Mouse (Mus musculus) liver, adult 2 months (tissue): ENCODE measurements around the gene Pgpep1l.

ENCODE experiments used
- CTCF ChIP-seq: fragments of 200-500 bp; IDR thresholded peaks from 2 replicates; pipeline ENCODE4 v1.5.1; 2011; ENCODE audit warnings: low read depth, low read length, control low read depth
- POLR2A ChIP-seq: fragments of 200-500 bp; IDR thresholded peaks from 2 replicates; pipeline ENCODE4 v1.6.1; 2011; ENCODE audit warnings: low read length, control low read depth; ENCODE audit not compliant: insufficient read depth; ENCODE audit errors: extremely low read depth

- TF ChIP-seq POLR2A: no peak
- TF ChIP-seq CTCF: no peak
Observed at GRCm38 (mm10) chr7:68263346-68264027, 546 bp downstream of the Pgpep1l start.
